Mouse (Mus musculus): Measurements from ENCODE around the gene Abcc1.

Abcc1 gene

DNA sequence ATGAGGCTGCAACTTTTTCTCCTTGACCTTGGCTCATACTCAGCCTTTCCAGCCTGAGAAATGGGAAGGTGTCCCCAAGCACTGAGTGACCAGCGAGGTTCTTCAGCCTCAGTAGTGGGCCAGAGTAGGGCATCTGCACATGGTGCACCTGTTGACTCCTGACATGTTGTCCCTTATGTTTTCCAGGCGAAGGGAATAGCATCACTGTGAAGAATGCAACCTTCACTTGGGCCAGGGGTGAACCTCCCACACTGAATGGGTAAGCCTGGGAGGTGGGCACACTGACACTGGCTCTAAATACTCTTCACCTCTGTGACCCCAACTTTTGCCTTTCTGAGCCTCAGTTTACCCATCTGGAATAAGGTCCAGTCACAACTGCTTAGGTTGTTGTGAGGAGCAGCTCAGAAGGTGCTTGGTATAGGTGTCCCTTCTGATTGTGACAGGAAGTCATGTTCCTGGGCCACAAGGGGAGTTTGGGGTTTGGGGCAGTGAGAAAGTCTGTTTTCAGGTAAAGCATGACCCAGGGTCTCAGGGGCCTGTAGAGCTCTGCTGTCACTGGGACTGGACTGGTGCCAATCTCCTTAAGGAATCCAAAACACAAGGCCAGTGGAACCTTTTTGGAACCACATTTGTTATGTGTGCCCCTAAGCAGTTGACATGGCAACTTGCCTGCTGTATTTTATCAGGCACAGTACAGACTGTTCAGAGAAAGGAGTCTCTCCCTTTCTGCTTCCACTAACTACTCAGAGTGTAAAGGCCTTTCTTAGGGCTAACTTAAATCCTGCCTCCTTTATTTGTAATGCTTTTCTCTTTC lies 78.7 kb downstream of the Abcc1 start:
- DNase-seq (ENCODE audit: low spot score) = no peak

GRCm38 (mm10) chr16:14444059-14444855 lies 82.9 kb downstream of the Abcc1 start:
- DNase-seq (ENCODE audit: low spot score) = peak; percentile 97

GRCm38 (mm10) chr16:14445197-14445596 lies 83.8 kb downstream of the Abcc1 start:
- peak; percentile 84 for DNase-seq (ENCODE audit: low spot score)

DNA sequence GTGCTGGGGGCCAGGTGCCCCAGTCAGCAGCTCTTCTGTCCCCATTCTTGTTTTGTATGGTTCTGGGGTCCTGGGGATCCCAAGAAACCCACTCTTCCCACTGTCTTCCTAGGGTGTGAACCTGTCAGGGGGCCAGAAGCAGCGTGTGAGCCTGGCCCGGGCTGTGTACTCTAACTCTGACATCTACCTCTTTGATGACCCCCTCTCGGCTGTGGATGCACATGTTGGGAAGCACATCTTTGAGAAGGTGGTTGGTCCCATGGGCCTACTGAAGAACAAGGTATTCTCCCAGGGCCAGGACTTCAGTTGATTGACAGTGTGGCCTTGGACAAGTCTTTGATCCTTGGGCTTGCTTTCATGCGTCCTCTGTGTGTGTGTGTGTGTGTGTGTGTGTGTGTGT lies 86.0 kb downstream of the Abcc1 start:
- DNase-seq (ENCODE audit: low spot score) = no peak

GRCm38 (mm10) chr16:14448307-14448706 lies 86.9 kb downstream of the Abcc1 start:
- DNase-seq (ENCODE audit: low spot score) = no peak

DNA sequence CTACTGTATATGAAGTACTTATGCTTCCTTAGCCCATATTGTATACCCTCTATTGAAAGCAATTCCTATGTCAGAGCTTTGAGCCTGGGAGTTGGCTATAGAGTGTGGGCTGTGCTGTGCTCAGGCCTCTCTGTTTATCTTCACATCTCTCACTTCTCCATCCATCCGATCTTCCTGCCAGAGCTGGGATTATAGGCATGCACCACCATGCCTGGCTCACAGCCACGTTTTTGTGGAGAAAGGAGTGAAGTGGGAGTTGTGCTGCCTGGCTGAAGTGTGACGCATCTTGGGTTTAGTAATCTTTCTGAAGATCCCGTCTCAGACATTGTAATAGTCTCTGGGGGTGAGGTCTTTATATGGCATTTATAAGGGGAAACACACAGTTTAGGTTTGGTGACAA lies 88.5 kb downstream of the Abcc1 start:
- no peak for DNase-seq (ENCODE audit: low spot score)

DNA sequence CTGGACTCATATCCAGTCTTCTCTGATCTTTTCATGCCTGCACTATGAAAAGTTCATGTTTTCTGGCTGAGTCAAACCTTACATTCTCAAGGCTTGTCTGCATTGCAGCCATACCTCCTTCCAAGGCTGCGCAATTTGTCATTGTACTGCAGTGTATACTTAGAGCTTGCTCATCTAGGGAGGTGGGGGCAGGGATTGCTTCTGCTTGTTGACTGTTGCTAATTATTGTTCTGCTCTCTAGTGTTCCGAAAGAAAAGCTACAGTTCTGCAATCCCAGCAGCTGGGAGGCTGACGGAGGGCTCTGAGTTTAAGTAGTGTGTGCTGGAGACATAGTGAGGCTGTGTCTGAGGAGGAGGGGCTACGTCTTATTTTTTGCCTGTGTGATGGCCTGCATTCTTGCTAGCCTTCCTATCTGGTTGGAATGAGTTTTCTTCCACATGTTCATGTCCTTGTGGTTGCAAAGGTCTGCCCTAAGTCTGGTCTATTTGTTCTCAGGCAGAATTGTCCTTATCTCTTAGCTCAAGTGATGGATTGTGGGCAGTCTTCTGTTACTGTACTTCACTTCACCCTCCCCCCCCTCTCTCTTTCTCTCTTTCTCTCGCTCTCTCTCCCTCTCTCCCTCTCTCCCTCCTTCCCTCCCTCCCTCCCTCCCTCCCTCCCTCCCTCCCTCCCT lies 90.2 kb downstream of the Abcc1 start:
- peak; percentile 24 for DNase-seq (ENCODE audit: low spot score)

DNA sequence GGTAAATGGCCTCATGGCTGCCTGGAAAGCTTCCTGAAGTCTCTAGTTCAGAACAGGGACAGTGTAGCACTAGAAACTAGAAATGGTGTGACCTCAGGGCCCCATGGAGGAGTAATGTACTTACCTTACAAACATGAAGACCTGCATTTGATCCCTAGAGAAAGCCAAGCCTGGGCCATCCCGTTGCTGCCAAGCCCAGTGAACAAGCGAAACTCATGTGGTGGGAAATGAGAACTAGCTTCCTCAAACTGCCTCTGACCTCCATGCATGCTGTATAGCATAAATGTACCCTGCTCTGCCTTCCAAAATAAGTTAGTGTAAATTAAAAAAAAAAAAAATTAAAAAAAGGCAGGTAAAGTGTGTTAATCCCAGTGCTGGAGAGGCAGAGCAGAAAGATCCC lies 101.2 kb downstream of the Abcc1 start:
- no peak for DNase-seq (ENCODE audit: low spot score)

- DNase-seq (ENCODE audit: low spot score) = no peak
These were observed 103.7 kb downstream of the Abcc1 start for GRCm38 (mm10) chr16:14465016-14465415.

DNA sequence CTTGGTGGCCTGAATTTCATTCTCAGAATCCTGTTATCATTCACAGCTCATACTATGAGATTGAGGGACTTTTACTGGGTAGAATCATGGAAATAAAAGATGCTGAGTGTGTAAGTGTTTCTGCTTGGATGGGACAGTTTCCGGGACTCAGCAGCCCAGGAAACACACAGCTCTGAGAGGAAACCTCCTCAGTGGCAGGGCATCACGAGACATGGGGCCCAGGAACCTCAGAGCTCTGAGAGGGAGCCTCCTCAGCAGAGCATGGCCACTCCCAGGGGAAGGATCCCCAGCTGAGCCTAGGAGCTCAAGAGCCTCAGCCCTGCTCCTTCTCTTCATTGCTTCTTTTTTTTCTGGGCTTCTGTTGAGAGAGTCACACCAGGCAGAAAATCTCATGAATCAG lies 107.0 kb downstream of the Abcc1 start:
- DNase-seq (ENCODE audit: low spot score) = no peak

DNA sequence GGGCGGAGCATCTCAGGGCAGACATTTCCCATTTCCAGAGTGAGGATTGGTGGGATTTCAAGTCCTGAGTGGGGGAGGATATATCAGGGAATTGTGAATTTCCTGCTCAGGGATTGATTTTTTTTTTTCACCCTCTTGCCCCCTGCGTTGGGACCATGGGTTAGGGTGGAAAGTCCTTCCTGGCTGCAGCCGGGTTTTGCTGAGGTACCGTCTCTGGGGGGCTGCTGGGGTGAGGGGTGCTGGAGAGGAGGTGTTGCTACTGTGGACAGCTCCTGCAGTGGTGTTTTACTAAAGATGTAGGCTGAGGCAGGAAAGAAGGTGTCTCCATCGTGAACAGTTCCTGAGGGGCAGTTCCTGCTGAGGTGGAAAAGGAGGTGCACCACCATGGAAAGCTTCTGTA lies 107.5 kb downstream of the Abcc1 start:
- no peak for DNase-seq (ENCODE audit: low spot score)

- DNase-seq (ENCODE audit: low spot score) = no peak
These were observed 110.8 kb downstream of the Abcc1 start for GRCm38 (mm10) chr16:14472171-14472570.

- no peak for DNase-seq (ENCODE audit: low spot score)
These were observed 112.3 kb downstream of the Abcc1 start for GRCm38 (mm10) chr16:14473686-14474085.

- no peak for DNase-seq (ENCODE audit: low spot score)
These were observed 113.6 kb downstream of the Abcc1 start for GRCm38 (mm10) chr16:14475001-14475400.

GRCm38 (mm10) chr16:14476056-14476455 lies 114.7 kb downstream of the Abcc1 start:
- no peak for DNase-seq (ENCODE audit: low spot score)

DNA sequence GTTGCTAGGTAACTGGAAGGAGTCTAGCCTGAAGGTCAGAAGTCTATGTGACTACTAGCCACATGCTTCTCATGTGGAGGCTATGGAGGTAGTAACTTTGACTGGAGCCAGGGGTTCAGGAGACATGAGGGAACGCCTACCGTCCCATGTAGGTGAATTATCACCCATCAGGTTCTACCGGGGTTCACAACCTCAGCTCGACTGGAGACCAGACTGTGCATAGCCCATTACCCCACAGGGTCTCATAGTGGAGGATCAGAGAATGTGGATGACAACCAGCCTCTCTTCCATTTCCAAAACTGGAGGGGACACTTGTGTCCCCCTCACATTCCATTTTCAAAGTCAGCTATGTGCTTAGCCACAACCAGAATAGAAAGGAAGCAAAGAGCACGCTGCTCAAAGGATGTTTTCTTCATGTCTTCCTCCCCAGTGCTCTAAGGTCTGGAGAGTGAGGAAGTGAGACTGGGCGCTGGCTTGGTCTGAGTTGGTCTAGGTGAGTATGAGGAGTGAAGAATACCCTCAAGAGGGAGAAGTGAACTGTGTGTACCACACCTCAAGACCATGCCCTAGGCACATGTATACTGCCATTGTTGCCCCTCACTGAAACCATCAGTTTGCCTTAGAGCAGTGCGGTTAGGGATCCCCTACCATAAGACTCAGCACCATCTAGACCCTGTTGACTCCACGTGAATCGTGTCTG lies 115.5 kb downstream of the Abcc1 start:
- no peak for DNase-seq (ENCODE audit: low spot score)

DNA sequence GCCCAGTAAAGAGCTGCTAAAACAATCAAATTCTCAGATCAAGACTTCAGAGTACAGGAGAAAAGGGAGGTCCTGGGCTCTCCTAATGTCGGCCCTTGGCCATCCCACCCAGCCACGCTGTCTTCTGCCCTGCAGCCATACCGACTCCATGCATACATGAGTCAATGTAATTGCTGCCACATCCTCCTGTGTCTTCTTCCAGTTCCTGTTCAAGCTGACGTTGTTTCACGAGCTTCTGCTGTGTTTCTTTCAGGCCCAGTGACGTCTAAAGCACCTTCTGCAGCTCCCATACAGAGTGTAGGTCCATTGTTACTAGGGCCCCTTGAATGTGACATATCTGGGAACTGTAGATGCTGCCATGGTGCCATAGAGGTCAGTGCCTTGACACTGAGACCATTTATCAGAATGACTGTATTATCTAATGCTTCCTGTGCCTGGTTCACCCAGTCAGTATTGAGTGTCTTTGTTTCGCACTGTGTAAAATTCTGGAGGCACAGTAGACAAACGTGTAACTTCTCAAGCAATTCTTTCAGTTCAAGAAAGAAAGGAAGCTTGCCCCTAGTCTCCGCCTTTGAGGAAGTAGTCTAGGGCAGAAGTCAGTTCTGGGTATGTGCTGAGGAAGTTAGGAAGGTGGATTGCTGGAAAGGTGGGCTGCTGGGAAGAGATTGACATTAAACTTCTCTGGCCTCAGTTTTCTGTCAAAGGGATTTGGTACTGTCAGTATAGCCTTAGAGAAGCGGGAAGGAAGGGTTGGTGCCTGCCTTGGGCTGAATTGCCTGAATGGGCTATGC lies 116.3 kb downstream of the Abcc1 start:
- DNase-seq (ENCODE audit: low spot score) = no peak

- no peak for DNase-seq (ENCODE audit: low spot score)
These were observed 118.3 kb downstream of the Abcc1 start for GRCm38 (mm10) chr16:14479641-14480040.

DNA sequence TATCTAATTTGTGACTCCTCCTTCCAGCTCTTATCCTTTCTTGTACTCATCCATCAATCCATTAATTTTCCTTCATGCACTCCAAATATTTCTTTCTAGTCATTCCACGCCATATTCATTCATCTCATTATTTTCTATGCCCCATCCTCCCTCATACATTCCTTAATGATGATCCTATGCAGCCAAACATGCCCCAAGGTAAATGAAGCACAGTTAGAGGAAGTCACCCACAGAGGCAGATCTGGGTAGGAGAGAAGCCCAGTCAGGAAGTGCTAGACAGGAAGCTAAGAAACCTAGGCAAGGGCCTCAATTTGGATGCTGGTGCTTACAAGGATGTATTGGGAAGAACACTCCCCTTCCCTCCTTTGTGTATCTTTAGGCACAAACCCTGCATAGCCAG lies 121.9 kb downstream of the Abcc1 start:
- DNase-seq (ENCODE audit: low spot score) = no peak

DNA sequence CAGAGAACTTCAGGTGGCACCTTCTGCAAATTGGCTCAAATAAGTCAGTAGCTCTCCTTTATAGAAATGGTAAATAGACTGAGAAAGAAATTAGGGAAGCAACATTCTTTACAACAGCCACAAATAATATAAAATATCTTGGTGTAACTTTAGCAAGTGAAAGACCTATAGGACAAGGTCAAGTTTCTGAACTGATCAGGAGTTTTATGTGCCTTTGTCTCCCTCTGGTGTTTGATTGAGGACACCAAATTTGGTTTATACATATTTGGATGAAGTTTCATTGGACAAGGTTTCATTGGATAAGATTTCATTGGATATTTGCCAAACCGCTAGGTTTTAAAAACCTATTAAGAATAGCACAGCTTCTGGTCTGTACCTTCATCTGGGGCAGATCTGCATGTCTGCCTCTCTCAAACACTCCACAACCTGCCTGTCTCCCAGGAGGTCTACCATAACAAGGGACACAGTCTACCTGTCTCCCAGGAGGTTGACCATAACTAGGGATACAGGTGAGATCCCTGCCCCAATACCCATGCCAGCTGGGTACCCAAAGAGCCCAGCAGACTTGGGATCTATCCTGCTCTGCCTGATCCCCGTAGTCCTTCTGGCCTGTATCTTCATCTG lies 132.2 kb downstream of the Abcc1 start:
- peak; percentile 79 for DNase-seq (ENCODE audit: low spot score)
